Mouse (Mus musculus) cerebellum, adult 2 months (tissue): ENCODE results near the gene Ntng1. TPM values are rescaled to one million over a fixed set of nuclear protein-coding genes. Genes with fewer than 3 reads are reported as not detected.

Experiments
- DNase-seq, 2 experiments: peaks; one replicate each; pipeline ENCODE4 v3.0.0; 2021
- H3K27ac ChIP-seq: fragments of 200-500 bp; 2 replicates; pipeline ENCODE4 v1.5.1; 2012; ENCODE audit warnings: low read length, control low read depth, inconsistent platforms; ENCODE audit not compliant: insufficient read depth
- H3K27me3 ChIP-seq: fragments of 200-500 bp; 2 replicates; pipeline ENCODE4 v1.6.1; 2012; ENCODE audit warnings: inconsistent platforms, mild to moderate bottlenecking, low read length, moderate library complexity; ENCODE audit not compliant: control insufficient read depth, insufficient read depth
- H3K4me1 ChIP-seq: fragments of 200-500 bp; 2 replicates; pipeline ENCODE4 v1.6.1; 2011; ENCODE audit warnings: low read length; ENCODE audit not compliant: control insufficient read depth, insufficient read depth
- H3K4me3 ChIP-seq: fragments of 200-500 bp; replicated peaks from 2 replicates; pipeline ENCODE3; 2011; ENCODE audit warnings: mild to moderate bottlenecking, low read depth, low read length, control low read depth; ENCODE audit not compliant: insufficient read depth
- CTCF ChIP-seq: fragments of 200-500 bp; IDR thresholded peaks from 2 replicates; pipeline ENCODE4 v1.5.1; 2011; ENCODE audit warnings: low read depth, mild to moderate bottlenecking, control low read depth, low read length, moderate library complexity, borderline replicate concordance; ENCODE audit not compliant: insufficient read depth
- POLR2A ChIP-seq: fragments of 200-500 bp; IDR thresholded peaks from 2 replicates; pipeline ENCODE4 v1.6.1; 2011; ENCODE audit warnings: low read length, control low read depth, borderline replicate concordance; ENCODE audit not compliant: insufficient read depth
- WGBS: fragments of 180-500 bp; shearing (Covaris S2); methylation state at CpG from one replicate; pipeline ENCODE4 v1.1.7; 2018; 5-methylcytosine and 5-hydroxymethylcytosine counted together
- polyA plus RNA-seq: library from polyadenylated mRNA; depleted of rRNA; stranded (reverse); fragments of >200 nt; gene quantifications from 2 replicates; pipeline ENCODE4 v1.2.3, GENCODE M21; 2012

The Ntng1 gene
- polyA plus RNA-seq, 1 experiment: 27.8 TPM

GRCm38 (mm10) chr3:109942960-109943359, 200.9 kb downstream of the Ntng1 start:
- TF ChIP-seq POLR2A (no peak), CTCF (no peak)
- Histone ChIP-seq H3K27ac (no peak overlapping the region), H3K27me3 (no peaks in the 10 kb centered on the region), H3K4me3 (no peak overlapping the region), H3K4me1 (no peaks in the 10 kb centered on the region)
- 89% methylated on average over 1 of the region's 1 CpGs for WGBS
- DNase-seq: no peak

DNA sequence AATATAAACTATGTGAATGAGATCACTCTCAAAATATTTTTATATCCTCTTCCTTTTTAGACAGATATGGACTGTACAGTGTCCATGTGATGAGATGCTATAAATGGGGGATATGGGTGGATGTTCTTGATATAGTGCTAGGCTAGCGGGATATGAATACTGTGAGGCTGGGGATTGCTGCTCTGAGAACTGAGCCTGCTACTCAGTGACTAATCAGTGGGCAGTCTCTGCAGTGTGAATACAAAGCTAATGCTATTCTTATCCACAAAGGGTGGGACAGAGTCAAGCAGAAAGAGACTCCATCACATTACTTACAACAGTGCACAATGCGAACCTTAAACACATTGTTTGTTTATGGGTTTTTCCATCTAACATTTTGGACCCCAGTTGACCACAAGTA, 206.2 kb downstream of the Ntng1 start:
- no peak for DNase-seq
- TF ChIP-seq CTCF (no peak), POLR2A (no peak)
- peaks cover 3% of the 10 kb centered on the region; the same call in 1 of the 2 replicates for H3K4me1 ChIP-seq
- H3K4me3 ChIP-seq: no peak overlapping the region
- H3K27me3 ChIP-seq: no peaks in the 10 kb centered on the region
- WGBS: 91% methylated on average over 2 of the region's 2 CpGs
- H3K27ac ChIP-seq: no peak overlapping the region

DNA sequence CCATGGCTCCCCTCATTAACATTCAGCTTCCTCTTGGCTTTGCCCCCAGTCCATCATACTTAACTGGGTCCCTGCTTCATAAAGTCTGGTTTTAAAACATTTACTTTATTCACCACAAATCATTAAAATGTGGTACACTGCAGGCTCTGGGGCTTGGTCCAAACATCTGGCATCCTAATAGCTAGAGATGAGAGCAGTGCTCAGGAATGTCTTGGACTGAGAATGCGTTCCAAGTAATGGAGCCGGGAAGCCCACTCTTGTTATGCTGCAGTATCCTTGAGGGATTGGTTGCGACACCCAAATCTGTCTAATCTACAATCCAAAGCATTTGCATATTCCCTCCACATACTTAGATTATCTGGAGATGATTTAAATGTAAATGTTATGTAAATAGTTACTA, 207.5 kb downstream of the Ntng1 start:
- no peak overlapping the region for H3K4me3 ChIP-seq
- H3K27me3 ChIP-seq: no peaks in the 10 kb centered on the region
- DNase-seq: no peak
- no peak overlapping the region for H3K27ac ChIP-seq
- TF ChIP-seq CTCF: no peak
- no peak for TF ChIP-seq POLR2A
- peaks cover 6% of the 10 kb centered on the region; the same call in 1 of the 2 replicates for H3K4me1 ChIP-seq
- WGBS: 83% methylated on average over 3 of the region's 3 CpGs

- Histone ChIP-seq H3K4me3 (no peak overlapping the region), H3K4me1 (peaks cover 6% of the 10 kb centered on the region; the same call in 1 of the 2 replicates), H3K27me3 (no peaks in the 10 kb centered on the region), H3K27ac (peak overlapping the region; percentile 97)
- DNase-seq: peak; percentile 94 to 98
- WGBS: 4% methylated on average over 8 of the region's 8 CpGs
- TF ChIP-seq CTCF (no peak), POLR2A (peak; percentile 22; the same call in 1 of the 2 replicates)
Measured at GRCm38 (mm10) chr3:109932261-109932660, 211.6 kb downstream of the Ntng1 start.

- DNase-seq: no peak
- Histone ChIP-seq H3K4me1 (peaks cover 6% of the 10 kb centered on the region; the same call in 1 of the 2 replicates), H3K27ac (no peak overlapping the region), H3K4me3 (no peak overlapping the region), H3K27me3 (no peaks in the 10 kb centered on the region)
- 91% methylated on average over 5 of the region's 5 CpGs for WGBS
- TF ChIP-seq CTCF: no peak
- TF ChIP-seq POLR2A: no peak
Measured at GRCm38 (mm10) chr3:109931021-109931420, 212.8 kb downstream of the Ntng1 start.

GRCm38 (mm10) chr3:109923788-109924187, 220.0 kb downstream of the Ntng1 start:
- TF ChIP-seq POLR2A (peak; percentile 17; the same call in 1 of the 2 replicates), CTCF (no peak)
- Histone ChIP-seq H3K4me1 (peaks cover 8% of the 10 kb centered on the region; the same call in 1 of the 2 replicates), H3K27ac (no peak overlapping the region), H3K27me3 (no peaks in the 10 kb centered on the region), H3K4me3 (no peak overlapping the region)
- WGBS: 24% methylated on average over 4 of the region's 4 CpGs
- DNase-seq: peak in 1 of 2 experiments; percentile 72

- TF ChIP-seq POLR2A (no peak), CTCF (no peak)
- 77% methylated on average over 3 of the region's 3 CpGs for WGBS
- Histone ChIP-seq H3K4me3 (no peak overlapping the region), H3K27me3 (no peaks in the 10 kb centered on the region), H3K27ac (no peak overlapping the region), H3K4me1 (peaks cover 9% of the 10 kb centered on the region; the same call in 1 of the 2 replicates)
- no peak for DNase-seq
Measured at GRCm38 (mm10) chr3:109918996-109919395, 224.8 kb downstream of the Ntng1 start.

GRCm38 (mm10) chr3:109917926-109918694, 225.7 kb downstream of the Ntng1 start:
- H3K27ac ChIP-seq: no peak overlapping the region
- TF ChIP-seq CTCF (no peak), POLR2A (no peak)
- H3K4me1 ChIP-seq: peaks cover 7% of the 10 kb centered on the region; the same call in 1 of the 2 replicates
- no peak for DNase-seq
- H3K27me3 ChIP-seq: no peaks in the 10 kb centered on the region
- H3K4me3 ChIP-seq: no peak overlapping the region
- WGBS: 88% methylated on average over 8 of the region's 8 CpGs
